Mouse (Mus musculus): ENCODE data around the gene Dydc2. TPM values are rescaled to one million over a fixed set of nuclear protein-coding genes. Genes with fewer than 3 reads are reported as not detected.

The Dydc2 gene
- total RNA-seq (2014; rRNA removed) (not detected in 2 replicates), polyA plus RNA-seq (2015; fragmentation: Nextera tagmentation; extraction: Ambion mirVana) (0.72 and 0.92 TPM in 2 replicates)

DNA sequence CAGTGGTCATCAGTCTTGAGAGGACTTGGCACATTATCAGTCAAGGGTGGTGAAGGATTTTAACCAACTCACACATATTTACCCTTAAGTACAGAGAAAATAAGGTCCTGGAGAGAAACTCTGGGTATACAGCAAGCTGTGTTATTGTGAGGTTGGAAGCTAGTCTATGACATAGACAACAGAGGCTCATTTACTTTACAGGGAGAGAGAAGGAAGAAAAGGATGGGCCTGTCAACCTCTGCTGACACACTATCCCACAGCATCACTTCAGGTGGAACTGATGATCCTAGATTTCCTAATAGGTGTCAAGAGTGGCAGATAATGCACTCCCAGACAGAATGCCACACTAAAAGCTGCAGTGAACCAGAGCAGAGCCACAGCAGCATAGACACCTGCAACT, at the start of gene Dydc2:
Gene Dydc2, minus strand, starts transcription at position 101 of the 400 bp plus-strand sequence.
- DNase-seq (ENCODE audit: low spot score) (no peak), ATAC-seq (ENCODE audit: low FRiP score) (no peak)
- no peak for TF ChIP-seq CTCF (IDR thresholded peaks at IDR 0.05)
- H3K4me2 ChIP-seq (ENCODE audit: low read depth, low read length, poor library complexity, severe bottlenecking), result no peak within 1 kb of the TSS
- no peak within 1 kb of the TSS for H3K9ac ChIP-seq (replicated peaks; ENCODE audit: low read length, poor library complexity, severe bottlenecking)
- H3K36me3 ChIP-seq (ENCODE audit: insufficient read depth, low read length), result no peaks in the 10 kb centered on the region
- H3K27me3 ChIP-seq (ENCODE audit: insufficient read depth, low read length), result no peaks in the 10 kb centered on the region
- H3K9me3 ChIP-seq (ENCODE audit: low read length), result no peaks in the 10 kb centered on the region
- H3K4me1 ChIP-seq (ENCODE audit: insufficient read depth, low read length), result no peaks in the 10 kb centered on the region
- H3K27ac ChIP-seq (ENCODE audit: low read depth, low read length), result no peak within 1 kb of the TSS
- no peak within 1 kb of the TSS for H3K4me3 ChIP-seq (ENCODE audit: low read depth, low read length)

DNA sequence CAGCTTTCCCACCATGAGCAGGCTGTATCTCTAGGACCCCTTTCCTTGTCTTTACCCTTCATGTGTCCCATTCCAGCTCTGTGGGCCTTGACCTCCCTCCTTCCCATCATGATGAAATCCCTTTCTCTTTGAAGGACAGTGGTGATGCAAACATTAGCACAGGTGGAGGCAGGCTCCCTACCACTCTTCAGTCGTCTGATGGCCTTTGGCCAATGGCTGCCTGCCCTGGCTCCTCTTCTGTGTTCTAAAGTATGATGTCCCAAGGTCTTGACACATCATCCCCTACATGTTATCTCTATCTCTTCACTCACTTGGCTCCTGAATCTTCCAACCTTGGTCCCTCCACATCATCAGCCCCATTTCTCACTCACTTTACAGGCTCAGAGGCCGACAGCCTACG, 47.3 kb upstream of the Dydc2 start:
- no peak for TF ChIP-seq CTCF (IDR thresholded peaks at IDR 0.05)
- no peak for ATAC-seq (ENCODE audit: low FRiP score)
- Histone ChIP-seq H3K27ac (ENCODE audit: low read depth, low read length) (no peak overlapping the region), H3K4me1 (ENCODE audit: insufficient read depth, low read length) (no peaks in the 10 kb centered on the region), H3K4me3 (ENCODE audit: low read depth, low read length) (no peak overlapping the region), H3K4me2 (ENCODE audit: low read depth, low read length, poor library complexity, severe bottlenecking) (no peak overlapping the region), H3K9ac (replicated peaks; ENCODE audit: low read length, poor library complexity, severe bottlenecking) (no peak overlapping the region), H3K36me3 (ENCODE audit: insufficient read depth, low read length) (no peaks in the 10 kb centered on the region), H3K27me3 (ENCODE audit: insufficient read depth, low read length) (no peaks in the 10 kb centered on the region), H3K9me3 (ENCODE audit: low read length) (no peaks in the 10 kb centered on the region)
- WGBS, result 89% methylated on average over 3 of the region's 3 CpGs
- DNase-seq (ENCODE audit: low spot score), result no peak

DNA sequence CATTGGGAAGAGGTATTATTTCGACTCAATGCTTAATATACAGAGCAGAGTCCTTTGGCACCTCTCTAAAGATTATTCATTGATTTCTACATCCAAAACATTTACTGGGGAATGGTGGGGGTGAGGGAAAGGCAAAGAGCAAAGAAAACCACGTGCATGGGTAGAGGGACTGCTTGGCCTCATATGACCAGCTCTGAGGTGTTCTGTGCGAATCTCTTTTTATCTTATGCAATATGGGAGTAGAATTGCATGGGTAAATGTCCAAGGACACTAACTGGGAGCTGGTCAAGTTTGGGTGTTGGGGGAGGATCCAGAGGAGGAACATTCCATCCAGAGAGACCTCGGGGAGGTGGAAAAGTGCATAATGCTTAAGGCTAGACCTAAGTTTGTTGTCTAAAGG, 43.9 kb upstream of the Dydc2 start:
- Histone ChIP-seq H3K9me3 (ENCODE audit: low read length) (no peaks in the 10 kb centered on the region), H3K27me3 (ENCODE audit: insufficient read depth, low read length) (no peaks in the 10 kb centered on the region), H3K9ac (replicated peaks; ENCODE audit: low read length, poor library complexity, severe bottlenecking) (no peak overlapping the region), H3K4me2 (ENCODE audit: low read depth, low read length, poor library complexity, severe bottlenecking) (no peak overlapping the region), H3K4me1 (ENCODE audit: insufficient read depth, low read length) (no peaks in the 10 kb centered on the region), H3K27ac (ENCODE audit: low read depth, low read length) (no peak overlapping the region), H3K4me3 (ENCODE audit: low read depth, low read length) (no peak overlapping the region), H3K36me3 (ENCODE audit: insufficient read depth, low read length) (no peaks in the 10 kb centered on the region)
- WGBS, result 75% methylated on average over 4 of the region's 4 CpGs
- ATAC-seq (ENCODE audit: low FRiP score) (no peak), DNase-seq (ENCODE audit: low spot score) (no peak)
- no peak for TF ChIP-seq CTCF (IDR thresholded peaks at IDR 0.05)

DNA sequence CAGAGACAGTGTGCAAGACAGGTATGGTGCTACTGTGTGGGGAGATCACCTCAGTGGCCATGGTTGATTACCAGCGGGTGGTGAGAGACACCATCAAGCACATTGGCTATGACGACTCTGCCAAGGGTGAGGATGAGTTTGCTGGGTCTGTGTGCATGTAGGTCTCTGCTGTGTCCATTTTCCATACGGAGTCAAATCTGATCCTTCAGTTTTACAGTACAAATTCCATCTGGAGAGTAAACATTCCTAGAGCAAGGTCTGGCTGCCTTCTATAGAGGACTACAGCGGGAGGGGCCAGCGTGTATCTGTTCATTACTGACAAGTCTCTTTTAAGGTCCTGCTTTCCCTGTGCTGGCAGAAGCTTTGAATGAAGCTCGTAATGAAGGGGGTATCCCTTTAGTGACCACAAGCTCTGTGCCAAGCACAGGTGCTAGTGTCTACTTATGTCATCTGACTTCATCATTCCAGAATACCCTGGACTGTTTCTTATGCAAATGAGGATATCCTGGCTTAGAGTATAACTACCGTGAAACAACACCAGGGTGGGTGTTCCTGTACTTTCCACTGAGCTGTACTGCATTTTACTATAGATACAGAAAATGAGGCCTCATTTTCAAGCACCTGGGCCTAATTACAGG, 42.1 kb upstream of the Dydc2 start:
- 89% methylated on average over 7 of the region's 7 CpGs for WGBS
- Histone ChIP-seq H3K27ac (ENCODE audit: low read depth, low read length) (no peak overlapping the region), H3K27me3 (ENCODE audit: insufficient read depth, low read length) (no peaks in the 10 kb centered on the region), H3K9ac (replicated peaks; ENCODE audit: low read length, poor library complexity, severe bottlenecking) (no peak overlapping the region), H3K36me3 (ENCODE audit: insufficient read depth, low read length) (no peaks in the 10 kb centered on the region), H3K4me3 (ENCODE audit: low read depth, low read length) (no peak overlapping the region), H3K4me1 (ENCODE audit: insufficient read depth, low read length) (no peaks in the 10 kb centered on the region), H3K9me3 (ENCODE audit: low read length) (no peaks in the 10 kb centered on the region), H3K4me2 (ENCODE audit: low read depth, low read length, poor library complexity, severe bottlenecking) (no peak overlapping the region)
- TF ChIP-seq CTCF (IDR thresholded peaks at IDR 0.05), result no peak
- ATAC-seq (ENCODE audit: low FRiP score), result no peak
- DNase-seq (ENCODE audit: low spot score), result no peak

DNA sequence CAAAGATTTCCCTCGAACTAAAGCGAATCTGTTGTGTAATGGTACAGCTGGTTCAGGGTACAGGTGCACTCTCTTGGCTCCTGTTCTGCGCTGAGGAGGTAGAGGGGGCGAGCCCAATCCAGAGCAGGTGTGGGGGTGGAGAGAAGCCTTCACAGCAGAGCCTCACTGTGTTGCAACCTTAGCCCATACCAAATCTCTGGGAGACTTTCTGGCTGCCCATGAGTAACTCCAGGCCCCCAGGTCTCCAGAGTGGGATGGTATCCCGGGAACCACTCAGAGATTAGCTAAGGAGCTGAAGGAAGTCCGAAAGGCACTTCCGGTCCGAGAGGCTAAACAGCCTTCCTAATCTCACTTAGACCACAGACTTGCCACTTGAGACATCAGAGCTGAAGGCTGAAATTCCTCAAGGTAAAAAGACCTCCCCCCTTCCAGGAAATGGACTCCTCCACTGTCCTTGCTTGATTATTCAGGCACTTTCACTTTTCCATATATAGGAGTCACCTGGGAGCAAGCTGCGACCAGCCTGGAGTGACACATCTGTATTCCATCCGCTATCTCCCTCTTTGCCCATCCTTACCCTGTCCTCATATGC, 35.9 kb upstream of the Dydc2 start, which contains the start of gene Mat1a:
Gene Mat1a, plus strand, starts transcription at position 183 of the 592 bp plus-strand sequence.
- Histone ChIP-seq H3K27ac (ENCODE audit: low read depth, low read length) (no peak within 1 kb of the TSS), H3K9ac (replicated peaks; ENCODE audit: low read length, poor library complexity, severe bottlenecking) (no peak within 1 kb of the TSS), H3K4me3 (ENCODE audit: low read depth, low read length) (no peak within 1 kb of the TSS), H3K36me3 (ENCODE audit: insufficient read depth, low read length) (no peaks in the 10 kb centered on the region), H3K9me3 (ENCODE audit: low read length) (no peaks in the 10 kb centered on the region), H3K4me1 (ENCODE audit: insufficient read depth, low read length) (no peaks in the 10 kb centered on the region), H3K27me3 (ENCODE audit: insufficient read depth, low read length) (no peaks in the 10 kb centered on the region), H3K4me2 (ENCODE audit: low read depth, low read length, poor library complexity, severe bottlenecking) (no peak within 1 kb of the TSS)
- no peak for TF ChIP-seq CTCF (IDR thresholded peaks at IDR 0.05)
- no peak for ATAC-seq (ENCODE audit: low FRiP score)
- WGBS, result 73% methylated on average over 10 of the region's 10 CpGs
- no peak for DNase-seq (ENCODE audit: low spot score)

DNA sequence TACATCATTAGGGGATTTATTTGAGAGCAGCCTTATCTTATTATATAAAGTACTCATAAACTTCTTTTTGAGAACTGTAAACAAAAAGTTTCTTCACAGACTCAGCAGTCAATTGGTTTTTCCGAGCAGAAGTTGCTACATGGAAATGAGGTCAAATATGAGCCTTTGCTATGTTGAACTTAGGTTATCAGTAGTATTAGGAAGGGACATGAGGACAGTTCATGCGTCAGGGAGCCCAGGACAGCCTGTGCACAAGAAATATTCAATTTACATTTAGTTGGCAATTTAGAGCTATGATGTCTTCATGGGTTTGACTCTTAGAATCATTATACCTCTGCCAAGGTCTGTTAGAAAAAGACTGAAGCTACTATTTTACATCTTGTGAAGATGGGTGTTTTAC, 33.3 kb upstream of the Dydc2 start:
- no peak for TF ChIP-seq CTCF (IDR thresholded peaks at IDR 0.05)

More for the DNA sequence above, 33.3 kb upstream of the Dydc2 start:
- ATAC-seq (ENCODE audit: low FRiP score) (no peak), DNase-seq (ENCODE audit: low spot score) (no peak)
- H3K4me3 ChIP-seq (ENCODE audit: low read depth, low read length), result no peak overlapping the region
- H3K4me1 ChIP-seq (ENCODE audit: insufficient read depth, low read length), result no peaks in the 10 kb centered on the region
- H3K36me3 ChIP-seq (ENCODE audit: insufficient read depth, low read length), result no peaks in the 10 kb centered on the region
- WGBS, result 79% methylated on average over 2 of the region's 2 CpGs
- H3K9me3 ChIP-seq (ENCODE audit: low read length), result no peaks in the 10 kb centered on the region
- H3K27ac ChIP-seq (ENCODE audit: low read depth, low read length), result no peak overlapping the region
- no peaks in the 10 kb centered on the region for H3K27me3 ChIP-seq (ENCODE audit: insufficient read depth, low read length)
- no peak overlapping the region for H3K9ac ChIP-seq (replicated peaks; ENCODE audit: low read length, poor library complexity, severe bottlenecking)
- H3K4me2 ChIP-seq (ENCODE audit: low read depth, low read length, poor library complexity, severe bottlenecking), result no peak overlapping the region
